Mouse (Mus musculus) liver, postnatal 0 days (tissue): ENCODE data around the gene Coro2b. TPM values are rescaled to one million over a fixed set of nuclear protein-coding genes. Genes with fewer than 3 reads are reported as not detected.
"Not testable (repeated sequence)": the region's sequence is repeated elsewhere in the genome, so short reads cannot be mapped to it uniquely, and the experiment has no call there.

Experiments
- ATAC-seq: fragments of 200-750 bp; cut with Nextera tagmentation; 2 replicates; pipeline ENCODE4 v1.8.0; 2017; ENCODE audit warnings: mild to moderate bottlenecking, moderate library complexity
- DNase-seq: peaks from one replicate; pipeline ENCODE4 v3.0.0-alpha.2; 2016
- H3K27ac ChIP-seq: fragments of 300-500 bp; sonication (generic); 2 replicates; pipeline ENCODE4 v1.5.1; 2014; ENCODE audit warnings: antibody characterized with exemption, moderate library complexity, mild to moderate bottlenecking, low read depth
- H3K27me3 ChIP-seq: fragments of 300-500 bp; sonication (generic); 2 replicates; pipeline ENCODE4 v1.6.1; 2014; ENCODE audit warnings: low read length, control low read depth, mixed read lengths; ENCODE audit not compliant: insufficient read depth
- H3K36me3 ChIP-seq: fragments of 300-500 bp; sonication (generic); replicated peaks from 2 replicates; pipeline ENCODE4 v1.6.1; 2014; ENCODE audit warnings: mild to moderate bottlenecking, control low read depth, low read length, moderate library complexity, mixed read lengths; ENCODE audit not compliant: insufficient read depth
- H3K4me1 ChIP-seq: fragments of 300-500 bp; sonication (generic); 2 replicates; pipeline ENCODE4 v1.6.1; 2014; ENCODE audit warnings: antibody characterized with exemption, mild to moderate bottlenecking, control low read depth; ENCODE audit not compliant: insufficient read depth
- H3K4me2 ChIP-seq: fragments of 300-500 bp; sonication (generic); 2 replicates; pipeline ENCODE4 v1.6.1; 2014; ENCODE audit warnings: low read depth, mild to moderate bottlenecking, low read length, moderate library complexity, mixed read lengths
- H3K4me3 ChIP-seq: fragments of 300-500 bp; sonication (generic); 2 replicates; pipeline ENCODE4 v1.5.1; 2014; ENCODE audit warnings: low read depth, low read length
- H3K9ac ChIP-seq: fragments of 300-500 bp; sonication (generic); replicated peaks from 2 replicates; pipeline ENCODE4 v1.6.1; 2014; ENCODE audit warnings: mild to moderate bottlenecking, moderate library complexity
- H3K9me3 ChIP-seq: fragments of 300-500 bp; sonication (generic); 2 replicates; pipeline ENCODE4 v1.6.1; 2016; ENCODE audit warnings: mild to moderate bottlenecking, control low read depth, low read length, mixed read lengths
- CTCF ChIP-seq: sonication (generic); IDR thresholded peaks from 2 replicates; pipeline ENCODE4 v1.5.1; 2016; ENCODE audit warnings: antibody characterized with exemption, low read depth
- EP300 ChIP-seq: IDR thresholded peaks from 2 replicates; pipeline ENCODE4 v1.6.1; 2016; ENCODE audit warnings: antibody characterized with exemption, low read depth, mild to moderate bottlenecking
- WGBS: fragments of 180-500 bp; shearing (Covaris S2); extraction: QIAGEN DNeasy Blood & Tissue Kit; methylation state at CpG from one replicate; pipeline ENCODE4 v1.1.7; 2014; ENCODE audit not compliant: insufficient replicate concordance; 5-methylcytosine and 5-hydroxymethylcytosine counted together
- polyA plus RNA-seq: library from polyadenylated mRNA; unstranded; fragments of >200 nt; fragmentation: Nextera tagmentation; extraction: Ambion mirVana; gene quantifications from 2 replicates; pipeline ENCODE4 v1.2.1, GENCODE M21; 2015

The Coro2b gene
- polyA plus RNA-seq, 1 experiment from 2014 or later = 0.87 TPM

DNA sequence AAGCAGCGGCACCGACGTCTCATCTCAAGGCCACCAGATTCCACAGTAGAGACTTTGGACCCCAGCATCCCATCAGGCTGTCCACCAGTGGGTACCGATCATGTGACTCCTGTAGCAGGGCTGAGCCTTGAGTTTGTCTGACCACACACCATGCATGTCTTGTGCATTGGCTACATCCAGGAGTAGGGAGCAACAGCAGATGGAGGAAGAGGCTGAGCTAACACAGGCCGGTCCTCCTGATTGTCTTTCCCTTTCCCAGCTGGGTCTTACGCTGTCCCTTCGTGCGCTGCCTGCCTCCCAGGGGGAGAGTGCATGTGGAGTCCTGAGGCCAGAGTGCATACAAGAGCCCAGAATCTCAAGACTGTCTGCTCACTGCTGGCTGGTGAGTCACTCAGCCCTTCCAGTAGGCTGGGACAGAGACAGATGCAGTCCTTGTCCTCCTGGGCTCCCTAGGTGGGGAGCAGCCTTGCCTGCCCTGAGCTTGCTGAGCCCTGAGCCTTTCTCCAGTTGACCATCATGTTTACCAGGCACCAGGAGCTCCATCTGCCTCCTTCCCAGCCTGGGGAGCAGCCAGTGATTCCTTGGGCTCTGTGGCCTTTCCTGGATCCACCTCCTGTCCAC is 84.4 kb downstream of the Coro2b start:
- 80% methylated on average over 8 of the region's 8 CpGs for WGBS
- H3K4me3 ChIP-seq = no peak overlapping the region
- DNase-seq = no peak
- ATAC-seq = no peak
- no peaks in the 10 kb centered on the region for H3K36me3 ChIP-seq
- no peaks in the 10 kb centered on the region for H3K9me3 ChIP-seq
- TF ChIP-seq CTCF (no peak), EP300 (no peak)
- no peaks in the 10 kb centered on the region for H3K27me3 ChIP-seq
- no peak overlapping the region for H3K27ac ChIP-seq
- H3K9ac ChIP-seq = no peak overlapping the region
- H3K4me1 ChIP-seq = peaks cover 4% of the 10 kb centered on the region
- no peak overlapping the region for H3K4me2 ChIP-seq

DNA sequence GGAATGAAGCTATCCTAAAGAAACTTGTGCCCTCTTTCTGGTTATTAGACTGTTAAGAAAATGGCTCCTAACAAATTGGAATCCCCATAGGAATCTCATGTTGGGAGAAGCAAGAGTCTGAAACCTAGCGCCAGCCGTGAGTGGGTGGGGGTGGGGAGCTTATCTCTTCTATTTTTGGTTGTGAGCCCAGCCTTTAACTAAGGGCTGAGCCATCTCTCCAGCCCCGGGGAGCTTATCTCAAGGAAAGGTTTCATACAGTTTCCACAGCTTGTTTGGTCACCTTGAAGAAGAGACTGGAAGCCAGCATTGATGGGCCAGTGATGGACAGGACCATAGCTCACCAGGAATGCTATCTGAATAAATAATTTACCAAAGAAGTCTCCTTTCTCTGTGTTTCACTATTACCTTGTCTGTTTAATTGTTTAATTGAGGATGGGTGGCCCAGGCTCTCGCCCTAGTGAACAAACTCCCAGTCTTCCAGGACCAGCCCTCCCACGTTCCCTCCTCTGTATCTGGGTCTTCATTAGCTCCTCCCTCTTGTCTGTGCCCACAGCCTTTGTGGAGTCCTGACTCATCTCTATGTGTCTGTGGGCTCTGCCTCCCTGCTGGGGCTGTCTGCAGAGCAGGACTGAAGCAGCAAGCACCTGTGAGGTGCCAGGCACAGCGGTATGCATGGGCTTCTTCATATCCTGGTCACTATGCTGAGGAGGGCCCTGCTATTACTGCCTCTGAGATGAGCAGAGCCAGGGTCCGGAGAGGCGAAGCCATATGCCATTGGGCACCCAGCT is 85.1 kb downstream of the Coro2b start:
- Histone ChIP-seq H3K4me2 (no peak overlapping the region), H3K9me3 (no peaks in the 10 kb centered on the region), H3K4me1 (peaks cover 4% of the 10 kb centered on the region), H3K36me3 (no peaks in the 10 kb centered on the region), H3K27ac (no peak overlapping the region), H3K27me3 (no peaks in the 10 kb centered on the region), H3K4me3 (no peak overlapping the region), H3K9ac (no peak overlapping the region)
- WGBS = 55% methylated on average over 8 of the region's 8 CpGs
- DNase-seq (no peak), ATAC-seq (no peak)
- TF ChIP-seq EP300 (no peak), CTCF (no peak)

DNA sequence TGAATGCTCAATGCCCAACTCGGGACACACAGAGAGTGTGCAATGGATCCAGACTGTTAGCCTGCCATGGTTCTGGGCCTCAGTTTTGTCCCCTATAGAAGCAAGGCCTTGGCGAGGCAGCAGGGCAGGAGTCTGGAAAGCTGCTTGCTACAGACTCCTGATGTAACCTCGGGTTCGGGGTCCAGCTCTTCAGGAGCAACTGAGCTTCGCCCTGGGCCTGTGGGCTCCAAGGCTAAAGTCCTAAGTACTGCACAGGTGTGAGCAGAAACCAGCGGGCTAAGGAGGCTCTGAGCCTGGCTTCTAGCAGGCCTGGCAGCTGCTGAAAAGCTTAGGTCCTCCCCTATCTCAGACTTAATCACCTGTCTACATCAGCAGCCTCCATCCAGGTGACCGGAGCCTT is 86.0 kb downstream of the Coro2b start:
- TF ChIP-seq CTCF (no peak), EP300 (no peak)
- H3K9ac ChIP-seq = no peak overlapping the region
- 63% methylated on average over 7 of the region's 7 CpGs for WGBS
- H3K4me2 ChIP-seq = no peak overlapping the region
- DNase-seq (no peak), ATAC-seq (no peak)
- H3K9me3 ChIP-seq = no peaks in the 10 kb centered on the region
- no peak overlapping the region for H3K4me3 ChIP-seq
- H3K27me3 ChIP-seq = no peaks in the 10 kb centered on the region
- H3K27ac ChIP-seq = no peak overlapping the region
- H3K4me1 ChIP-seq = peaks cover 1% of the 10 kb centered on the region
- no peaks in the 10 kb centered on the region for H3K36me3 ChIP-seq

- no peaks in the 10 kb centered on the region; the same call in 1 of the 2 replicates for H3K4me1 ChIP-seq
- no peaks in the 10 kb centered on the region for H3K36me3 ChIP-seq
- no peak overlapping the region for H3K4me3 ChIP-seq
- H3K4me2 ChIP-seq = no peak overlapping the region
- H3K9me3 ChIP-seq = no peaks in the 10 kb centered on the region
- H3K27ac ChIP-seq = no peak overlapping the region
- TF ChIP-seq CTCF (no peak), EP300 (no peak)
- DNase-seq (no peak), ATAC-seq (no peak)
- no peak overlapping the region for H3K9ac ChIP-seq
- no peaks in the 10 kb centered on the region for H3K27me3 ChIP-seq
- WGBS = 77% methylated on average over 6 of the region's 6 CpGs
These were observed 86.5 kb downstream of the Coro2b start for GRCm38 (mm10) chr9:62450355-62450754.

- not testable (repeated sequence) for H3K27ac ChIP-seq, DNase-seq, H3K9ac ChIP-seq, H3K27me3 ChIP-seq, H3K9me3 ChIP-seq, H3K4me2 ChIP-seq, H3K4me1 ChIP-seq, H3K4me3 ChIP-seq, H3K36me3 ChIP-seq, ATAC-seq
- WGBS = 100% methylated on average over 4 of the region's 10 CpGs
These were observed 89.5 kb downstream of the Coro2b start for GRCm38 (mm10) chr9:62447337-62447736.

DNA sequence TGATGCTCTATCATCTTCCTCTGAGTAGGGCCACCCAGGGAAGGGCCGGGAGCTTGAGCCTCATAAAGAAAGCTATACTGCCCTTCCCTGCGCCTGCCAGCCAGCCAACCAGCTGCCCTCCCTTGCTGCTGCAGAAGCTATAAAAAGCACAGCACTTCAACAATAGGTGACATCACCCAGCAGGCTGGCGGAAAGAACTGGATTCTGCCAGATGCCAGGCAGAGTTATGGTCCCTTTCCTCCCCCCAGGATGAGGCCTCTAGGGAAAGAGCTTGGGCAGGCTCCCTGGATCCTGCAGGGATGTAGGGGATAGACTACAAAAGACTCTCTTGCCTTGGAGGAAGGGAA is 98.1 kb downstream of the Coro2b start:
- WGBS = 71% methylated on average over 3 of the region's 3 CpGs

More for the DNA sequence above, 98.1 kb downstream of the Coro2b start:
- ATAC-seq (no peak), DNase-seq (no peak)
- Histone ChIP-seq H3K4me2 (no peak overlapping the region), H3K9ac (no peak overlapping the region), H3K9me3 (no peaks in the 10 kb centered on the region), H3K27ac (no peak overlapping the region), H3K36me3 (no peaks in the 10 kb centered on the region), H3K4me3 (no peak overlapping the region), H3K4me1 (peaks cover 4% of the 10 kb centered on the region; the same call in 1 of the 2 replicates), H3K27me3 (no peaks in the 10 kb centered on the region)
- TF ChIP-seq EP300 = no peak
- no peak for TF ChIP-seq CTCF
